Mouse (Mus musculus): Measurements from ENCODE around the gene Gart. TPM values are rescaled to one million over a fixed set of nuclear protein-coding genes. Genes with fewer than 3 reads are reported as not detected.

The Gart gene
- polyA plus RNA-seq, 1 experiment = 24.1 TPM

DNA sequence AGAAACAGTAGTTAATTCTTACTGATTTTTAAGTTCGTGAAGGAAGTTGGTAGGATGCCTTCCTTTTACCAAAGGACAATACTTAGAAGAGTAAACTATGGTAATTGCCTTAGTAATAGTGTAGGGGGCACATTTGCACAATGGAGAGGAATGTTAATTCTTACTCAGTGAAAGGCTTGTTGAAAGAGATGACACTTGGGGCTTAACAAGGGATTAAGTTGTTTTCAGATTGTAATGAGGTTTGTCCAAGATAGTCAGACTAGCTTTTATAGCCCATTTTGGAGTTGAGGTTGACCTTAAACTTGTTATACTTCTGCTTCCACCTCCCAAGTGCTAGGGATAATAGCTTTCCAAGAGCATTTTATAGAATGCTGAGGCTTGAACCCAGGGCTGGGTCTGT lies 14.6 kb upstream of the Gart start:
- no peak for TF ChIP-seq POLR2A (IDR thresholded peaks at IDR 0.05; ENCODE audit: control insufficient read depth, low read depth, low read length)
- no peak for TF ChIP-seq CTCF (IDR thresholded peaks at IDR 0.05; ENCODE audit: control insufficient read depth, insufficient read depth, insufficient replicate concordance, low read depth, low read length)

DNA sequence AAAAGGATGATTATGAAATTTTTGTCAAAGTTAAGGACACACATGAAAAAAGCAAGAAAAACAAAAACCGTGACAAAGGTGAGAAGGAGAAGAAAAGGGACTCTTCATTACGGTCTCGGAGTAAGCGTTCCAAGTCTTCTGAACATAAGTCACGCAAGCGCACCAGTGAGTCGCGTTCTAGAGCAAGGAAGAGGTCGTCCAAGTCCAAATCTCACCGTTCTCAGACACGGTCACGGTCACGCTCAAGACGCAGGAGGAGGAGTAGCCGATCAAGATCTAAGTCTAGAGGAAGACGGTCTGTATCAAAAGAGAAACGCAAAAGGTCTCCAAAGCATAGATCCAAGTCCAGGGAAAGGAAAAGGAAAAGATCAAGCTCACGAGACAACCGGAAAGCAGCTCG lies 13.0 kb upstream of the Gart start:
- Histone ChIP-seq H3K27ac (ENCODE audit: control insufficient read depth, insufficient read depth, low read depth, low read length) (no peak overlapping the region), H3K4me3 (ENCODE audit: control insufficient read depth, low read depth, low read length) (peak overlapping the region; percentile 84), H3K4me1 (ENCODE audit: control insufficient read depth, insufficient read depth, low read length) (no peaks in the 10 kb centered on the region), H3K27me3 (ENCODE audit: control insufficient read depth, insufficient read depth, low read length) (no peaks in the 10 kb centered on the region), H3K36me3 (ENCODE audit: control insufficient read depth, insufficient read depth, low read length) (peaks cover 23% of the 10 kb centered on the region)
- no peak for TF ChIP-seq CTCF (IDR thresholded peaks at IDR 0.05; ENCODE audit: control insufficient read depth, insufficient read depth, insufficient replicate concordance, low read depth, low read length)
- no peak for TF ChIP-seq POLR2A (IDR thresholded peaks at IDR 0.05; ENCODE audit: control insufficient read depth, low read depth, low read length)

More for the DNA sequence above, 14.6 kb upstream of the Gart start:
- no peak overlapping the region for H3K27ac ChIP-seq (ENCODE audit: control insufficient read depth, insufficient read depth, low read depth, low read length)
- no peaks in the 10 kb centered on the region for H3K4me1 ChIP-seq (ENCODE audit: control insufficient read depth, insufficient read depth, low read length)
- H3K27me3 ChIP-seq (ENCODE audit: control insufficient read depth, insufficient read depth, low read length) = no peaks in the 10 kb centered on the region
- no peak overlapping the region for H3K4me3 ChIP-seq (ENCODE audit: control insufficient read depth, low read depth, low read length)
- peaks cover 22% of the 10 kb centered on the region for H3K36me3 ChIP-seq (ENCODE audit: control insufficient read depth, insufficient read depth, low read length)

DNA sequence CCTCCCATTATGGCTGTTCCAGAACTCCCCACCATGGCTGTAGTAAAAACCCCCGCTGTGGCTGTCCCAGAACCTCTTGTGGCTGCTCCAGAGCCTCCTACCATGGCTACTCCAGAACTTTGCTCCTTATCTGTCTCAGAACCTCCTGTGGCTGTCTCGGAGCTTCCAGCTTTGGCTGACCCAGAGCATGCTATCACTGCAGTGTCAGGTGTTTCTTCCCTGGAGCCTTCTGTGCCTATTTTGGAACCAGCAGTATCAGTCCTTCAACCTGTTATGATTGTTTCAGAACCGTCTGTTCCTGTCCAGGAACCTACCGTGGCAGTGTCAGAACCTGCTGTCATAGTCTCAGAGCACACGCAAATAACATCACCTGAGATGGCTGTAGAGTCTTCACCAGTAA lies 11.7 kb upstream of the Gart start:
- Histone ChIP-seq H3K4me3 (ENCODE audit: control insufficient read depth, low read depth, low read length) (peak overlapping the region; percentile 84), H3K36me3 (ENCODE audit: control insufficient read depth, insufficient read depth, low read length) (peaks cover 23% of the 10 kb centered on the region), H3K27ac (ENCODE audit: control insufficient read depth, insufficient read depth, low read depth, low read length) (peak overlapping the region; percentile 36), H3K27me3 (ENCODE audit: control insufficient read depth, insufficient read depth, low read length) (no peaks in the 10 kb centered on the region), H3K4me1 (ENCODE audit: control insufficient read depth, insufficient read depth, low read length) (no peaks in the 10 kb centered on the region)
- no peak for TF ChIP-seq CTCF (IDR thresholded peaks at IDR 0.05; ENCODE audit: control insufficient read depth, insufficient read depth, insufficient replicate concordance, low read depth, low read length)
- TF ChIP-seq POLR2A (IDR thresholded peaks at IDR 0.05; ENCODE audit: control insufficient read depth, low read depth, low read length) = no peak

DNA sequence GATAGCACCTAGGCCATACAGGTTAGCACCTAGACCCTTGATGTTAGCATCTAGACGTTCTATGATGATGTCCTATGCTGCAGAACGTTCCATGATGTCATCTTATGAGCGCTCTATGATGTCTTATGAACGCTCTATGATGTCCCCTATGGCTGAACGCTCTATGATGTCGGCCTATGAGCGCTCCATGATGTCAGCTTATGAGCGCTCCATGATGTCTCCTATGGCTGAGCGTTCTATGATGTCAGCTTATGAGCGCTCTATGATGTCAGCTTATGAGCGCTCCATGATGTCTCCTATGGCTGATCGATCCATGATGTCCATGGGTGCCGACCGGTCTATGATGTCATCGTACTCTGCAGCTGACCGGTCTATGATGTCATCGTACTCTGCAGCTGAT lies 10.5 kb upstream of the Gart start:
- H3K4me3 ChIP-seq (ENCODE audit: control insufficient read depth, low read depth, low read length) = peak overlapping the region; percentile 84
- H3K4me1 ChIP-seq (ENCODE audit: control insufficient read depth, insufficient read depth, low read length) = no peaks in the 10 kb centered on the region
- no peaks in the 10 kb centered on the region for H3K27me3 ChIP-seq (ENCODE audit: control insufficient read depth, insufficient read depth, low read length)
- H3K36me3 ChIP-seq (ENCODE audit: control insufficient read depth, insufficient read depth, low read length) = peaks cover 21% of the 10 kb centered on the region
- peak overlapping the region; percentile 71 for H3K27ac ChIP-seq (ENCODE audit: control insufficient read depth, insufficient read depth, low read depth, low read length)
- TF ChIP-seq CTCF (IDR thresholded peaks at IDR 0.05; ENCODE audit: control insufficient read depth, insufficient read depth, insufficient replicate concordance, low read depth, low read length) (no peak), POLR2A (IDR thresholded peaks at IDR 0.05; ENCODE audit: control insufficient read depth, low read depth, low read length) (no peak)

DNA sequence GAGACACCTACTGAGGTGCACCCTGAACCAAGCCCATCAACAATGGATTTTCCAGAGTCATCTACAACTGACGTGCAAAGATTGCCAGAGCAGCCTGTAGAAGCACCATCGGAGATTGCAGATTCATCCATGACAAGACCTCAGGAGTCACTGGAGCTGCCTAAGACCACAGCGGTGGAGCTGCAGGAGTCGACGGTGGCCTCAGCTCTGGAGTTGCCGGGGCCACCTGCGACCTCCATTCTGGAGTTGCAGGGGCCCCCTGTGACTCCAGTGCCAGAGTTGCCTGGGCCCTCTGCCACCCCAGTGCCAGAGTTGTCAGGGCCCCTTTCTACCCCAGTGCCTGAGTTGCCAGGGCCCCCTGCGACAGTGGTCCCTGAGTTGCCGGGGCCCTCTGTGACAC lies 8.5 kb upstream of the Gart start:
- Histone ChIP-seq H3K36me3 (ENCODE audit: control insufficient read depth, insufficient read depth, low read length) (peaks cover 19% of the 10 kb centered on the region), H3K4me3 (ENCODE audit: control insufficient read depth, low read depth, low read length) (peak overlapping the region; percentile 69), H3K27me3 (ENCODE audit: control insufficient read depth, insufficient read depth, low read length) (no peaks in the 10 kb centered on the region), H3K27ac (ENCODE audit: control insufficient read depth, insufficient read depth, low read depth, low read length) (peak overlapping the region; percentile 37; the same call in 1 of the 2 replicates), H3K4me1 (ENCODE audit: control insufficient read depth, insufficient read depth, low read length) (peaks cover 2% of the 10 kb centered on the region)
- no peak for TF ChIP-seq POLR2A (IDR thresholded peaks at IDR 0.05; ENCODE audit: control insufficient read depth, low read depth, low read length)
- TF ChIP-seq CTCF (IDR thresholded peaks at IDR 0.05; ENCODE audit: control insufficient read depth, insufficient read depth, insufficient replicate concordance, low read depth, low read length) = no peak

DNA sequence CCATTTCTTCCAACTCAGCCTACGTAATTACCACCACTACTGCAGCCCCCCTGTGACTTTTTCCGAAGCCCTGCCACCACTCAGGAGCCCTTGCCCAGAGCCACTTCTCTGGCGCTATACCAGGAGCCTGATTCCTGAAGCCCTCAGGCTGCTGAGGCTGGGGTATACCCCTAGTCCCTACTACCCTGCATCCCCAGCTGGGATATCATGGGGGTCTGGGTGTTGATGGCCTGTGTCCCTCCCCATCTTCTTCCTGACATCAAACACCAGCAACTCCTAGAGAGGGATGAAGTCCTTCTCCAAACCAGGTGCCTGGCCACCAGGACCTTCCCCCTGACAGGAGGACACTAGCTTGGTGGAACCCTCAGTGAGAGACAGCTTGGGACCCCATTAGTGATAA lies 5.4 kb upstream of the Gart start:
- Histone ChIP-seq H3K4me1 (ENCODE audit: control insufficient read depth, insufficient read depth, low read length) (peaks cover 5% of the 10 kb centered on the region), H3K27ac (ENCODE audit: control insufficient read depth, insufficient read depth, low read depth, low read length) (no peak overlapping the region), H3K27me3 (ENCODE audit: control insufficient read depth, insufficient read depth, low read length) (no peaks in the 10 kb centered on the region), H3K36me3 (ENCODE audit: control insufficient read depth, insufficient read depth, low read length) (peaks cover 7% of the 10 kb centered on the region), H3K4me3 (ENCODE audit: control insufficient read depth, low read depth, low read length) (no peak overlapping the region)
- TF ChIP-seq CTCF (IDR thresholded peaks at IDR 0.05; ENCODE audit: control insufficient read depth, insufficient read depth, insufficient replicate concordance, low read depth, low read length) = no peak

DNA sequence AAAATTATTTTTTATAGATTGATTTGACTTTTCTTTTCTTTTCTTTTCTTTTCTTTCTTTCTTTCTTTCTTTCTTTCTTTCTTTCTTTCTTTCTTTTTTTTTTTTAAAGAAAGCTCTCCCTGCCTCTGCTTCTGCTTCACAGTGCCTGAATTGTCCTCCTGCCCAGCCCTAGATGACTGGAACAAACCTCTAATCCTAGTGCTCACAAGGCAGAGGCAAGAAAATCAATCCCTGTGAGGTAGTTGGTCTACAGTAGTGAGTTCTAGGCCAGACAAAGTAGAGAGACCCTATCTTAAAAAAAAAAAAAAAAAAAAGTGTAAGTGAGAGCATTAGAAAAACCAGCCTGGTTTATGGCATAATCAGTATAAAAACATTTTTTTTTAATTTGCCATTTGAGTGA lies 3.0 kb upstream of the Gart start:
- Histone ChIP-seq H3K36me3 (ENCODE audit: control insufficient read depth, insufficient read depth, low read length) (peaks cover 3% of the 10 kb centered on the region), H3K4me3 (ENCODE audit: control insufficient read depth, low read depth, low read length) (no peak overlapping the region), H3K27me3 (ENCODE audit: control insufficient read depth, insufficient read depth, low read length) (no peaks in the 10 kb centered on the region), H3K27ac (ENCODE audit: control insufficient read depth, insufficient read depth, low read depth, low read length) (no peak overlapping the region), H3K4me1 (ENCODE audit: control insufficient read depth, insufficient read depth, low read length) (peaks cover 7% of the 10 kb centered on the region)
- TF ChIP-seq POLR2A (IDR thresholded peaks at IDR 0.05; ENCODE audit: control insufficient read depth, low read depth, low read length) (no peak), CTCF (IDR thresholded peaks at IDR 0.05; ENCODE audit: control insufficient read depth, insufficient read depth, insufficient replicate concordance, low read depth, low read length) (no peak)

DNA sequence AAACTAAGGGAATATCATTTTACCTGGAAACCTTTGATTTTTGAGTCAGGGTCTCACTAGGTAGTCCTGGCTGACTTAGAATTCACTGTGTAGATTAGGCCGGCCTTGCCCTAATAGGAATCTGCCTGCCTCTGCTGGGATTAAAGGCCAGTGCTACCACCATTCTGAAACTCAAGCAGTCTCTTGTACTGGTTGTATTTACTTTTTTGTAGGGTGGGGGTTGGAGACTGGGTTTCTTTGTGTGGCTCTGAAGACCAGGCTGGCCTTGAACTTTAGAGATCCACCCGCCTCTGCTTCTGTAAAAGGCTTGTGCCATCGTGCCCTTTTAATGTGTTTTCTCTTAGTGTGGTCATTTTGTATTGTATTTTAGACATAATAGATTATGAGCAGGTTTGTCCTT lies 2.5 kb upstream of the Gart start:
- TF ChIP-seq CTCF (IDR thresholded peaks at IDR 0.05; ENCODE audit: control insufficient read depth, insufficient read depth, insufficient replicate concordance, low read depth, low read length) = no peak
- no peak for TF ChIP-seq POLR2A (IDR thresholded peaks at IDR 0.05; ENCODE audit: control insufficient read depth, low read depth, low read length)
- peak overlapping the region; percentile 13; the same call in 1 of the 2 replicates for H3K27ac ChIP-seq (ENCODE audit: control insufficient read depth, insufficient read depth, low read depth, low read length)
- peaks cover 3% of the 10 kb centered on the region for H3K36me3 ChIP-seq (ENCODE audit: control insufficient read depth, insufficient read depth, low read length)
- H3K27me3 ChIP-seq (ENCODE audit: control insufficient read depth, insufficient read depth, low read length) = no peaks in the 10 kb centered on the region
- peaks cover 7% of the 10 kb centered on the region for H3K4me1 ChIP-seq (ENCODE audit: control insufficient read depth, insufficient read depth, low read length)
- H3K4me3 ChIP-seq (ENCODE audit: control insufficient read depth, low read depth, low read length) = peak overlapping the region; percentile 60

Data from testis, adult 2 months (tissue).